Mouse (Mus musculus) liver, postnatal 0 days (tissue): ENCODE results near the gene Ptgs1.

Source experiments
- CTCF ChIP-seq: sonication (generic); IDR thresholded peaks from 2 replicates; pipeline ENCODE4 v1.5.1; 2016; ENCODE audit warnings: antibody characterized with exemption, low read depth
- EP300 ChIP-seq: IDR thresholded peaks from 2 replicates; pipeline ENCODE4 v1.6.1; 2016; ENCODE audit warnings: antibody characterized with exemption, low read depth, mild to moderate bottlenecking

GRCm38 (mm10) chr2:36183278-36183677, 46.9 kb upstream of the Ptgs1 start:
- TF ChIP-seq CTCF: no peak
- no peak for TF ChIP-seq EP300
